Mouse (Mus musculus): Measurements from ENCODE around the gene Vps25. TPM values are rescaled to one million over a fixed set of nuclear protein-coding genes. Genes with fewer than 3 reads are reported as not detected.
A peak's percentile ranks its signal among the peaks of the same experiment; 100 is the strongest.

Gene Vps25
- polyA plus RNA-seq, 1 experiment = 141 TPM

DNA sequence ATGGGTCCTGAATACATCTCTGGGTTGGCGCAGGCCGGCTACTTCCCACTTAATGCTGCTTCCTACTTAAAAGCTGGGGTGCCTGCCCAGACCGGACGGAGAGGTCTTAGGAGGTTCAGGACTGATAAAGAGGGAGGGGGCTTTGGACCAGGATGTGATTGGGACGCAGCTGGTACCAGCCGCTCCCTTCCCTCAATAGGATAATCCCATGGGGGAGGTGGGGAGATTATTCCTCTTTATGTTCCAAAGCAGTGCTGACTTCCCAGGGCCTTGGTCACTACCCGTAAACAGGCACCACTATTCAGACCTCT, 6.8 kb upstream of the Vps25 start:
- H3K27me3 ChIP-seq (ENCODE audit: control insufficient read depth, insufficient read depth, insufficient read length) = no peaks in the 10 kb centered on the region
- H3K36me3 ChIP-seq (ENCODE audit: control insufficient read depth, insufficient read depth) = no peaks in the 10 kb centered on the region
- H3K4me3 ChIP-seq = peak overlapping the region; percentile 5
- no peak for TF ChIP-seq REST (IDR thresholded peaks at IDR 0.05; ENCODE audit: insufficient read depth, insufficient read length)
- TF ChIP-seq USF1 (IDR thresholded peaks at IDR 0.05; ENCODE audit: low read depth) = no peak
- TF ChIP-seq E2F4 (IDR thresholded peaks at IDR 0.05; ENCODE audit: insufficient read depth) = no peak
- no peak for TF ChIP-seq TCF12 (IDR thresholded peaks at IDR 0.05; ENCODE audit: insufficient read depth, poor library complexity, severe bottlenecking)
- no peak for TF ChIP-seq MAX (IDR thresholded peaks at IDR 0.05; ENCODE audit: low read depth)
- no peak for TF ChIP-seq MYOG (IDR thresholded peaks at IDR 0.05; ENCODE audit: control insufficient read depth in 1 of 3, insufficient read depth in 1 of 3, insufficient read length in 2 of 3, low read depth in 2 of 3)
- TF ChIP-seq MYOD1 (IDR thresholded peaks at IDR 0.05; ENCODE audit: control insufficient read depth in 1 of 3, insufficient read length in 2 of 3, low read depth in 2 of 3) = no peak
- TF ChIP-seq SRF (IDR thresholded peaks at IDR 0.05; ENCODE audit: control insufficient read depth, insufficient read length, low read depth) = no peak
- no peak for TF ChIP-seq POLR2AphosphoS2 (IDR thresholded peaks at IDR 0.05; ENCODE audit: insufficient read length, low read depth)
- TF ChIP-seq POLR2A (IDR thresholded peaks at IDR 0.05; ENCODE audit: insufficient read length, low read depth) = no peak
- no peak for TF ChIP-seq CEBPB (IDR thresholded peaks at IDR 0.05; ENCODE audit: insufficient read depth, poor library complexity, severe bottlenecking)
- H3K79me2 ChIP-seq (ENCODE audit: control insufficient read depth, insufficient read depth) = no peaks in the 10 kb centered on the region
- H3ac ChIP-seq (ENCODE audit: control insufficient read depth, insufficient read length) = peak overlapping the region; percentile 1
- peak overlapping the region; percentile 75 for H3K4me2 ChIP-seq (ENCODE audit: low read depth)

DNA sequence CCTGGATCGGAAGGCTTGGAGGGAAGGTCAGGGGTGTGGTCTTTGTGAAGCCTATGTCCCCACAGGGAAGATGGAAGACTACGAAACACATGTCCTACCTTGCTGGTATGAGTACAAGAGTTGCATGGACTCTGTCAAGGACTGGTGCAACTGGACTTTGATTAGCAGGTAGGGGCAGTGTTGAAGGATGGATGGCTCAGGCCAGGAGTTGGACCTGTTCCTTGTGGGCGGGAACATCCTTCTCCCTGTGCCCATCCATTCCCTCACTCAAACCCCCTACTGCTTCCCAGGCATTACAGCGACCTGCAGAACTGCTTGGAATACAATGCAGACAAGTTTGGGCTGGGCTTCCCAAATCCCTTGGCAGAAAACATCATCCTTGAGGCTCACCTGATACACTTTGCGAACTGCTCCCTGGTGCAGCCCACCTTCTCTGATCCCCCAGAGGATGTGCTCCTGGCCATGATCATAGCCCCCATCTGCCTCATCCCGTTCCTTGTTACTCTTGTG, 5.9 kb upstream of the Vps25 start:
- TF ChIP-seq SRF (IDR thresholded peaks at IDR 0.05; ENCODE audit: control insufficient read depth, insufficient read length, low read depth) (no peak), MAX (IDR thresholded peaks at IDR 0.05; ENCODE audit: low read depth) (no peak), REST (IDR thresholded peaks at IDR 0.05; ENCODE audit: insufficient read depth, insufficient read length) (no peak), TCF12 (IDR thresholded peaks at IDR 0.05; ENCODE audit: insufficient read depth, poor library complexity, severe bottlenecking) (no peak), POLR2AphosphoS2 (IDR thresholded peaks at IDR 0.05; ENCODE audit: insufficient read length, low read depth) (no peak), TCF3 (IDR thresholded peaks at IDR 0.05; ENCODE audit: insufficient read length, low read depth) (no peak), CEBPB (IDR thresholded peaks at IDR 0.05; ENCODE audit: insufficient read depth, poor library complexity, severe bottlenecking) (no peak), E2F4 (IDR thresholded peaks at IDR 0.05; ENCODE audit: insufficient read depth) (no peak), POLR2A (IDR thresholded peaks at IDR 0.05; ENCODE audit: insufficient read length, low read depth) (no peak), MYOD1 (IDR thresholded peaks at IDR 0.05; ENCODE audit: control insufficient read depth in 1 of 3, insufficient read length in 2 of 3, low read depth in 2 of 3) (no peak), MYOG (IDR thresholded peaks at IDR 0.05; ENCODE audit: control insufficient read depth in 1 of 3, insufficient read depth in 1 of 3, insufficient read length in 2 of 3, low read depth in 2 of 3) (no peak), USF1 (IDR thresholded peaks at IDR 0.05; ENCODE audit: low read depth) (no peak)
- H3K4me3 ChIP-seq = no peak overlapping the region
- H3K27me3 ChIP-seq (ENCODE audit: control insufficient read depth, insufficient read depth, insufficient read length) = no peaks in the 10 kb centered on the region
- H3K4me2 ChIP-seq (ENCODE audit: low read depth) = no peak overlapping the region
- H3K36me3 ChIP-seq (ENCODE audit: control insufficient read depth, insufficient read depth) = no peaks in the 10 kb centered on the region
- H3K79me2 ChIP-seq (ENCODE audit: control insufficient read depth, insufficient read depth) = no peaks in the 10 kb centered on the region
- no peak overlapping the region for H3ac ChIP-seq (ENCODE audit: control insufficient read depth, insufficient read length)

DNA sequence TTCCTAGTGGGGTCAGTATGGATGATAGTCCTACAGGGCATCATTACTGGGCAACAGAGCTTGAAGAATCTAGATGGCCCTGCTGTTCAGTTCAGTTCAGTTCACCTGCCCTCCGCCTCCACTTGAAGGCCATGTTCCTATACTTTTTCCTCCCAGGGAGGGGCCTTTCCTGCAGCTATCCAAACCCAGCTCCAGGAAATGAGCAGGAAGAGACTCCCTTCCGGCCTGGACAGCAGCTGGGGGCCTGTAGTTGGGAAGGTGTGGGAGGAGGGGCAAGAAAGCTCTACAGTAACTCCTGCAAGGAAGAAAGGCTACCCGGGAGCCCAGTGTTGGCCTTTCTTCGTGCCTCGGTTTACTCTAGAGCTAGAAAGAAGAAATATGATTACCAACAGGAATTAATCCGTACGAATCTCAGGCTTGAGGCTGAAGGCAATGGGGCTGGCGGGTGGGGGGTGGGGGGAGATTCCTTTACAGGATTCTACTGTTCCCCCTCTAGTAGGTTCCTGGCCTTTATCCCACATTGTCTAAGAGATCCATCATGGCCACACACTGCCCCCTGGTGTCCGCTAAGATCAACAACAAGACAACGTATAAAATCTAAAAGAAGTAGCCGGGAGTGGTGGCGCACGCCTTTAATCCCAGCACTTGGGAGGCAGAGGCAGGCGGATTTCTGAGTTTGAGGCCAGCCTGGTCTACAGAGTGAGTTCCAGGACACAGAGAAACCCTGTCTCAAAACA, 5.1 kb upstream of the Vps25 start:
- no peaks in the 10 kb centered on the region for H3K27me3 ChIP-seq (ENCODE audit: control insufficient read depth, insufficient read depth, insufficient read length)
- H3K4me3 ChIP-seq = no peak overlapping the region
- H3K36me3 ChIP-seq (ENCODE audit: control insufficient read depth, insufficient read depth) = no peaks in the 10 kb centered on the region
- no peak overlapping the region for H3K4me2 ChIP-seq (ENCODE audit: low read depth)
- TF ChIP-seq USF1 (IDR thresholded peaks at IDR 0.05; ENCODE audit: low read depth) (no peak), SRF (IDR thresholded peaks at IDR 0.05; ENCODE audit: control insufficient read depth, insufficient read length, low read depth) (no peak), TCF3 (IDR thresholded peaks at IDR 0.05; ENCODE audit: insufficient read length, low read depth) (no peak), CEBPB (IDR thresholded peaks at IDR 0.05; ENCODE audit: insufficient read depth, poor library complexity, severe bottlenecking) (no peak), MAX (IDR thresholded peaks at IDR 0.05; ENCODE audit: low read depth) (no peak), MYOG (IDR thresholded peaks at IDR 0.05; ENCODE audit: control insufficient read depth in 1 of 3, insufficient read depth in 1 of 3, insufficient read length in 2 of 3, low read depth in 2 of 3) (no peak), E2F4 (IDR thresholded peaks at IDR 0.05; ENCODE audit: insufficient read depth) (no peak), REST (IDR thresholded peaks at IDR 0.05; ENCODE audit: insufficient read depth, insufficient read length) (no peak), POLR2A (IDR thresholded peaks at IDR 0.05; ENCODE audit: insufficient read length, low read depth) (no peak), POLR2AphosphoS2 (IDR thresholded peaks at IDR 0.05; ENCODE audit: insufficient read length, low read depth) (no peak), MYOD1 (IDR thresholded peaks at IDR 0.05; ENCODE audit: control insufficient read depth in 1 of 3, insufficient read length in 2 of 3, low read depth in 2 of 3) (no peak), TCF12 (IDR thresholded peaks at IDR 0.05; ENCODE audit: insufficient read depth, poor library complexity, severe bottlenecking) (no peak)
- no peaks in the 10 kb centered on the region for H3K79me2 ChIP-seq (ENCODE audit: control insufficient read depth, insufficient read depth)
- H3ac ChIP-seq (ENCODE audit: control insufficient read depth, insufficient read length) = no peak overlapping the region

DNA sequence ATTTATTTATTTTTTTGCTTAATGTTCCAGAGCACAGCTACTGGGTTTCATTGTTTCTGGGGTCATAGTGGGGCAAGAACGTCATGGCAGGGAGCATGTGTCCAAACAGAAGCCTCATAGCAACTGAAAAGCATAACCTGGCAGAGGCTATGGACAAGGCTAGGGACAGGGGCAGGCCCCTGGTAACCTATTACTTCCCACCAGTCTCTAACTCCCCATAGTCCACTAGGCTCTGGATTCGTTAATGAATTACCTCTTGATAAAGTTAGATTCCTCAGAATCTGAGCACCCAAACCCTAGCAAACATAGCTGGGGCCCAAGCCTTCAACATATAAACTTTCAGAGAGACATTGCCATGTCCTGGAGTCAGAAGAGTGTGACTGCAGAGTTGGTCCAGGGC, 2.5 kb upstream of the Vps25 start:
- Histone ChIP-seq H3K4me2 (ENCODE audit: low read depth) (no peak overlapping the region), H3K79me2 (ENCODE audit: control insufficient read depth, insufficient read depth) (peaks cover 9% of the 10 kb centered on the region), H3K36me3 (ENCODE audit: control insufficient read depth, insufficient read depth) (no peaks in the 10 kb centered on the region), H3K27me3 (ENCODE audit: control insufficient read depth, insufficient read depth, insufficient read length) (no peaks in the 10 kb centered on the region), H3K4me3 (no peak overlapping the region), H3ac (ENCODE audit: control insufficient read depth, insufficient read length) (no peak overlapping the region)
- TF ChIP-seq E2F4 (IDR thresholded peaks at IDR 0.05; ENCODE audit: insufficient read depth) (no peak), TCF3 (IDR thresholded peaks at IDR 0.05; ENCODE audit: insufficient read length, low read depth) (no peak), SRF (IDR thresholded peaks at IDR 0.05; ENCODE audit: control insufficient read depth, insufficient read length, low read depth) (no peak), POLR2AphosphoS2 (IDR thresholded peaks at IDR 0.05; ENCODE audit: insufficient read length, low read depth) (no peak), MAX (IDR thresholded peaks at IDR 0.05; ENCODE audit: low read depth) (no peak), MYOD1 (IDR thresholded peaks at IDR 0.05; ENCODE audit: control insufficient read depth in 1 of 3, insufficient read length in 2 of 3, low read depth in 2 of 3) (no peak), TCF12 (IDR thresholded peaks at IDR 0.05; ENCODE audit: insufficient read depth, poor library complexity, severe bottlenecking) (no peak), REST (IDR thresholded peaks at IDR 0.05; ENCODE audit: insufficient read depth, insufficient read length) (no peak), POLR2A (IDR thresholded peaks at IDR 0.05; ENCODE audit: insufficient read length, low read depth) (no peak)

All from myocyte (in vitro differentiated cells).